Mouse (Mus musculus): ENCODE measurements at regions not wholly inside any gene's neighbourhood (a gene's known extent, or its start where the extent isn't known, plus 50 kb on each side); places are given as distances from the start of the nearest gene placed in this dataset.

DNA sequence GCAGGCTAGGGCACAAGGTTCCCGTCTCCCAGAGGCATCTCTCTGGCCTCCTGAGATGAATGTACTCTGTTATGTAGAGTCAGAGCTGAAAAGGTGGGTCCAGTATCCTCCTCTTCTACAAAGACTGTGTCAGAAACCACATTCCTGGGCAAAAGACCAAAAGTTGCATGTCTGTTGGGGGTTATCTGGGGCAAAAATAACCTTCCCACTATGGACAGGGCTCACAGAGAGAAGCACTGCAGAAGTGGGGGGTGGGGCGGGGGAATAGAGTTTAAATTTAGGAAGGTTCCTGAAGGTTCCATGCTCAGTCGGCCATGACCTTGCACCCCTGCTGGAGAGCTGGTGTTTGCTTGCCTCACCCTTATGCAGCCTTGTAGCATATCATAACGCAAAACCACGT, 165.9 kb downstream of the B3gnt2 start:
- Histone ChIP-seq H3K4me1 (ENCODE audit: control insufficient read depth, insufficient read depth, insufficient read length) (peaks cover 14% of the 10 kb centered on the region; the same call in 1 of the 2 replicates), H3K4me3 (ENCODE audit: extremely low read depth, insufficient read depth, insufficient read length) (no peak overlapping the region), H3K36me3 (ENCODE audit: control insufficient read depth, insufficient read depth, low read length) (no peaks in the 10 kb centered on the region), H3K27ac (ENCODE audit: insufficient read depth, low read length) (no peak overlapping the region; the same call in 1 of the 2 replicates), H3K27me3 (ENCODE audit: control insufficient read depth, insufficient read depth, low read length) (no peaks in the 10 kb centered on the region)
- no peak for DNase-seq (ENCODE audit: low read depth in 1 of 2, low spot score in 2 of 2)
- TF ChIP-seq POLR2A (IDR thresholded peaks at IDR 0.05; ENCODE audit: low read depth, low read length) (no peak), CTCF (IDR thresholded peaks at IDR 0.05; ENCODE audit: extremely low read depth, insufficient read depth, insufficient read length, insufficient replicate concordance) (no peak)
- 46% methylated on average over 5 of the region's 5 CpGs for WGBS

DNA sequence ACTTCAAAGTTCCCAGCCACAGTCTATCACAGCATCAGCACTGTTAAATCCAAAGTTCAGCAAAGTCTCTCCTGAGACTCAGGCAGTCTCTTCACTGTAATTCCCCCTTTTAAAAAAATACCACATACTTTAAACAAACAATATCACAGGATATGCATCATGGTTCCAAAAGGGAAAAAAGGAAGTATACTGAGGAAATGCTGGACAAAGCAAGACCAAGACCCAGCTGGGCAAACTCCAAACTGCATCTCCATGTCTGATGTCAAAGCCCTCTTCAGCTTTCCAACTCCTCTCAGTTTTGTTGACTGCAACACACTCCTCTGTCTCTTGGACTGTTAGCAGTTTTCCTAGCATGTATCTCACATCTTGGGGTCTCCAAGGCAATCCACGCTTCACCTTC, 165.5 kb downstream of the B3gnt2 start:
- no peak for DNase-seq (ENCODE audit: low read depth in 1 of 2, low spot score in 2 of 2)
- Histone ChIP-seq H3K4me1 (ENCODE audit: control insufficient read depth, insufficient read depth, insufficient read length) (peaks cover 14% of the 10 kb centered on the region; the same call in 1 of the 2 replicates), H3K36me3 (ENCODE audit: control insufficient read depth, insufficient read depth, low read length) (no peaks in the 10 kb centered on the region), H3K4me3 (ENCODE audit: extremely low read depth, insufficient read depth, insufficient read length) (no peak overlapping the region), H3K27ac (ENCODE audit: insufficient read depth, low read length) (no peak overlapping the region), H3K27me3 (ENCODE audit: control insufficient read depth, insufficient read depth, low read length) (no peaks in the 10 kb centered on the region)
- WGBS = 83% methylated on average over 1 of the region's 1 CpGs
- TF ChIP-seq CTCF (IDR thresholded peaks at IDR 0.05; ENCODE audit: extremely low read depth, insufficient read depth, insufficient read length, insufficient replicate concordance) (no peak), POLR2A (IDR thresholded peaks at IDR 0.05; ENCODE audit: low read depth, low read length) (no peak)

DNA sequence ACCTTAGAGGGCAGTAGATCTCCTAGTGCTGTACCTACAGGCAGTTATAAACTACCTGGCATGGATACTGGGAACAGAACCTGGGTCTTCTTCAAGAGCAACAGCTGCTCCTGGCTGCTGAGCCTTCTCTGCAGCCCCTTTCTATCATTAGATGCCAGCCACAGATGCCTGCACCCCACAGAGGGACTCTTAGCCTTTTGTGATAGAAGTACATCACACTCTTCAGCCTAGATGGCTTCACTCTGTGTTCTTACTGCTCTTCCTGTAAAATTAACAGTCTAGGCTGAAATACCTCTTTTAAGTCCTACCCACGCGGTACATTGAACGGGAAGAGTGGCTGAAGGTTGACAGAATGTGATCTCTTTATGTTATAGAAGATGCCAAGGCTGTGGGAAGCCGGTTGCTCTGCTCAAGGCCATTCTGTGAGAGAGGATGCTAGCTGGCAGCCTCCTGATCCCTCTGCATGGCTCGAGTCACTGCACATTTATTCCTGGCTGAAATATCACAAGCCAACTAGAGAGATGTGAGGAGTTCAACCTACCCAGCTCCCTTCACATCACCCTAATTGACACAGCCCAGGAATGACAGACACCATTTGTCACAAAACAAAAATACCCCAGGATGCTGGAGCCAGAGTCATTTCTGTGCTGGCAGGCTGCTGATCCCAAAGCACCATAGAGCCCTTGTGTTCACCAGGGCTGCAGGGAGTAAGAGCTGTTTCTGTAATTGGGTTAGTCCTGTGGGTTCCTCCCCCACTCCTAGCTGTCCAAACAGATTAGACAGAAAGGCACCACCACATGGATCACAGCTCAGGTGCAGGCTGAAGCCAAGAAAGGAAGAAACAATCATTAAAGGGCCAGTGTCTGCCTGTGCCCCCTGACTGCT, 162.5 kb downstream of the B3gnt2 start:
- no peak overlapping the region for H3K27ac ChIP-seq (ENCODE audit: insufficient read depth, low read length)
- no peak for DNase-seq (ENCODE audit: low read depth in 1 of 2, low spot score in 2 of 2)
- peaks cover 5% of the 10 kb centered on the region; the same call in 1 of the 2 replicates for H3K4me1 ChIP-seq (ENCODE audit: control insufficient read depth, insufficient read depth, insufficient read length)
- H3K36me3 ChIP-seq (ENCODE audit: control insufficient read depth, insufficient read depth, low read length) = no peaks in the 10 kb centered on the region
- no peak overlapping the region for H3K4me3 ChIP-seq (ENCODE audit: extremely low read depth, insufficient read depth, insufficient read length)
- H3K27me3 ChIP-seq (ENCODE audit: control insufficient read depth, insufficient read depth, low read length) = no peaks in the 10 kb centered on the region
- TF ChIP-seq POLR2A (IDR thresholded peaks at IDR 0.05; ENCODE audit: low read depth, low read length) (no peak), CTCF (IDR thresholded peaks at IDR 0.05; ENCODE audit: extremely low read depth, insufficient read depth, insufficient read length, insufficient replicate concordance) (no peak)
- 64% methylated on average over 5 of the region's 5 CpGs for WGBS

DNA sequence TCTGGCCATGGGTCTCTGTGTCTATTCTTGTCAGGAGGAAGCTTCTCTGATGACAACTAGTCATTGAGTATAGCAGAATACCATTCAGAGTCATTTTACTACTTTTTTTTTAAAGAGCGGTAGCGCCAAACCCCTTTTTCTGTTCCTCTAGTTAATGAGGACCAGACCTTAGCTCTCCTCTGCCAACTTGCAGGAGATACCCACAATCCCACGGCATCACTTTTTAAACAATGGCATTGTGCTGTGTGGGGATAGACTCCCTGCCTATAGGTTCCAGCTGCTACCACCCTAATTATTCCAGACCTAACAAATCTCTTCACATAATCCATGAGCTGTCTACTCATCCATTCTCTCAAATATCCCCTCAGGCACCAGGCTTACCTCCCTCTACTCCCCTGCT, 154.7 kb downstream of the B3gnt2 start:
- no peaks in the 10 kb centered on the region for H3K36me3 ChIP-seq (ENCODE audit: control insufficient read depth, insufficient read depth, low read length)
- no peak overlapping the region for H3K4me3 ChIP-seq (ENCODE audit: extremely low read depth, insufficient read depth, insufficient read length)
- DNase-seq (ENCODE audit: low read depth in 1 of 2, low spot score in 2 of 2) = no peak
- 94% methylated on average over 3 of the region's 3 CpGs for WGBS
- H3K4me1 ChIP-seq (ENCODE audit: control insufficient read depth, insufficient read depth, insufficient read length) = peaks cover 3% of the 10 kb centered on the region; the same call in 1 of the 2 replicates
- TF ChIP-seq CTCF (IDR thresholded peaks at IDR 0.05; ENCODE audit: extremely low read depth, insufficient read depth, insufficient read length, insufficient replicate concordance) (no peak), POLR2A (IDR thresholded peaks at IDR 0.05; ENCODE audit: low read depth, low read length) (no peak)
- no peaks in the 10 kb centered on the region for H3K27me3 ChIP-seq (ENCODE audit: control insufficient read depth, insufficient read depth, low read length)
- no peak overlapping the region for H3K27ac ChIP-seq (ENCODE audit: insufficient read depth, low read length)

Measured in spleen, adult 2 months (tissue).